Mouse (Mus musculus) embryonic facial prominence, embryonic 10.5 days (tissue): ENCODE data around the gene Pla2g4c. TPM values are rescaled to one million over a fixed set of nuclear protein-coding genes. Genes with fewer than 3 reads are reported as not detected.
A peak's percentile ranks its signal among the peaks of the same experiment; 100 is the strongest.
"Not testable (repeated sequence)": the region's sequence is repeated elsewhere in the genome, so short reads cannot be mapped to it uniquely, and the experiment has no call there.

Experiments used
- DNase-seq: peaks from one replicate; pipeline ENCODE4 v3.0.0-alpha.2; 2017; ENCODE audit warnings: low spot score
- H3K27ac ChIP-seq: fragments of 300-500 bp; sonication (generic); replicated peaks from 2 replicates; pipeline ENCODE4 v1.5.1; 2016; ENCODE audit warnings: mild to moderate bottlenecking
- H3K27me3 ChIP-seq: fragments of 300-500 bp; sonication (generic); replicated peaks from 2 replicates; pipeline ENCODE4 v1.6.1; 2016; ENCODE audit warnings: low read depth, mild to moderate bottlenecking; ENCODE audit not compliant: poor library complexity, severe bottlenecking
- H3K36me3 ChIP-seq: fragments of 300-500 bp; sonication (generic); replicated peaks from 2 replicates; pipeline ENCODE4 v1.6.1; 2016; ENCODE audit warnings: mild to moderate bottlenecking, moderate library complexity
- H3K4me1 ChIP-seq: fragments of 300-500 bp; sonication (generic); 2 replicates; pipeline ENCODE4 v1.6.1; 2016
- H3K4me3 ChIP-seq: fragments of 300-500 bp; sonication (generic); 2 replicates; pipeline ENCODE4 v1.5.1; 2016; ENCODE audit warnings: mild to moderate bottlenecking, moderate library complexity
- H3K9me3 ChIP-seq: fragments of 300-500 bp; sonication (generic); 2 replicates; pipeline ENCODE4 v1.6.1; 2016; ENCODE audit warnings: mild to moderate bottlenecking
- WGBS: fragments of 180-500 bp; shearing (Covaris S2); methylation state at CpG from one replicate; pipeline ENCODE4 v1.1.7; 2016; 5-methylcytosine and 5-hydroxymethylcytosine counted together
- polyA plus RNA-seq: library from polyadenylated mRNA; unstranded; fragments of >200 nt; fragmentation: Nextera tagmentation; extraction: Ambion mirVana; gene quantifications from 2 replicates; pipeline ENCODE4 v1.2.1, GENCODE M21; 2016

Gene Pla2g4c
- 1.8 and 1.9 TPM in 2 replicates for polyA plus RNA-seq

DNA sequence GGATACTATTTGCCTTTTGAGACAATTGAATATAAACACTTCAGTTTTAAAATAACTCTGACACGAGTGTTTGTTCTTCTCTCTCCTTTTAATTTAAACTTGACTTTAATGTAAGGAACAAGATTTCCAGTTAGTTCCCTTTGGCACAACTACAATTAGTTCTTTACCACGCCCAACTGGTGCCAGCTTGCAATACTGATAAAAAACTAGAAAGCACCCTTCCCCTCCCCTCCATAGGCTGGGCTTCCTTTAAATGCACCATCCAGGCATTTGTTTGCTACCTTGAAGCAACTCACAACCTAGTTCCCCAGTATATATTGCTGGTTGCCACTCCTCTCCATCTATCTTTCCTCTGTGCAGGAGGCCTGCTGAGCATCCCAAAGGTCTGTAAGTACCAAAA, at the start of gene Pla2g4c:
Pla2g4c (plus strand) TSS at position 340 of the 400 bp plus-strand sequence.
- Histone ChIP-seq H3K27me3 (no peaks in the 10 kb centered on the region), H3K4me1 (no peaks in the 10 kb centered on the region), H3K9me3 (no peaks in the 10 kb centered on the region), H3K36me3 (0 out of 2 replicates have a peak, but pooled peaks cover 16% of the 10 kb centered on the region), H3K27ac (no peak within 1 kb of the TSS), H3K4me3 (no peak within 1 kb of the TSS)
- DNase-seq, result no peak
- 91% methylated on average over 2 of the region's 2 CpGs for WGBS

DNA sequence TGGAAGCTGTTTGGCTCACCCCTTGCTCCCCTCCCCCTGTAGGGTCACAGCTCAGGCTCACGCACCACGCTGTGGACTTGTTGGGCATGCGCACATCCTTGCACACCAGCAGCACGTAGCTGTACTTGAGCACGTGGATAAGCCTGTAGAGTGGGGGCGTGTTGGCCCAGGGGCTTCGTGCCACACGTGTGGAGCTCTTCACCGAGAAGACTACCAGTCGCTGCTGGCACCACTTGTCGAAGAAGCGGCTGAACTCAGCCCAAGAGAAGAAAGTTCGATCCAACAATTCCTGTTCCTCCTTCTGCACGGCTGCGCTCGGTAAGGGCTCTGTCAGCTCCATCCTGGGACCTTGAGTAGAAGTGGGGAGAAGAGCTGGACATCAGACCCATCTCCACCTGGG, 47.4 kb upstream of the Pla2g4c start, which contains the start of gene Lig1:
Lig1 (plus strand) TSS at position 203 of the 400 bp plus-strand sequence.
- 0 out of 2 replicates have a peak, but pooled peaks cover 4% of the 10 kb centered on the region for H3K9me3 ChIP-seq
- peaks cover 7% of the 10 kb centered on the region for H3K4me1 ChIP-seq
- peaks cover 65% of the 10 kb centered on the region for H3K36me3 ChIP-seq
- 97% methylated on average over 16 of the region's 16 CpGs for WGBS
- H3K27me3 ChIP-seq, result no peaks in the 10 kb centered on the region
- H3K4me3 ChIP-seq, result peak within 1 kb of the TSS; percentile 77
- H3K27ac ChIP-seq, result peak within 1 kb of the TSS; percentile 96
- no peak for DNase-seq

DNA sequence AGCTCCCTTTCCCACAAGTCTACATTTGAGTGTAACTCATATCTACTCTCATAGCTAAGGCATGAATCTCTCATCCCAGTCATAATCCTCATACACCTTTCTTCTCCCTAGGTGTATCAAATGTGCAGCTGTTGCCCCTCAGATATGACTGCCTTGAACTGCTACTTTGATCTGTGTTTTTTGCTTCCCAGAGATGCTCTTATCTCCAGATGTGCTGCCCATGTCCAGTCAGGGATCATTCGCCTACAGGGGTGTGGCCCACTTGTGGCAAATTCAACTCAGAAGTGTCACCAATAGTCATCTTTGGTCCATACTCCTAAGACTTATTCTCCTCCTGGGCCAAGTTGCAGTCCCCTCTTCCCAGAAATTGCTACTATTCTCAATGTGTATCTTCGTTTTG, 46.6 kb upstream of the Pla2g4c start:
- DNase-seq, result no peak
- H3K4me1 ChIP-seq, result peaks cover 7% of the 10 kb centered on the region
- peak overlapping the region; percentile 77 for H3K4me3 ChIP-seq
- peaks cover 72% of the 10 kb centered on the region for H3K36me3 ChIP-seq
- H3K27ac ChIP-seq, result peak overlapping the region; percentile 96
- WGBS, result 32% methylated on average over 2 of the region's 2 CpGs
- H3K9me3 ChIP-seq, result 0 out of 2 replicates have a peak, but pooled peaks cover 4% of the 10 kb centered on the region
- no peaks in the 10 kb centered on the region for H3K27me3 ChIP-seq

DNA sequence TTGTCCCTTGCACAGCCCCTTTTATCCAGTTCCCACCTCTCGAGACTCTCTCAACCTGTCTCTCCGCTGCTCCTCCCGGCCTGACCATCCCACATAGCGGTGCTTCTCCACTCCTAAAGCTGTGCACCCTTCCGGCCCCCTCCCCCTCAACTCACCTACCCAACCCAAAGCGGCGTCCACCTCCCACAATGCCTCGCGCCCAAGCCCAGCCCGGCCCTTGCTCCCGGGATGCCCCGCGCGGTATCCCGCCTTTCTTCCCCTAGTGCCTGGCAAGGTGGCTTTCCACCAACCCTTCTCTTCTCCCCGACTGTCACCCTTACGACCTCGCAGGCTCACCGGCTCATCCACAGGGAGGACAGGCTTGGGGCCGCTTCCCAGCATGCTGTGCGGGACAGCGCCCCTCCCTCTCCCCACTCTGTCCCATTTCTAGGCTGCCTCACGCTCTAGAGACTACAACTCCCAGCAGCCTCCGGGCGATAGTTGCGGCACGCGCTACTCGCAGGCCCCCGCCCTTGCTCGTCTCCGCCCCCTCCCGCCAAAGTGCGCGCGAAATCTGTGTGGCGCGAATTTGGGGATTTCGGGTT, 46.1 kb upstream of the Pla2g4c start, which contains the start of gene Zswim9:
Zswim9 (minus strand) TSS at position 414 of the 584 bp plus-strand sequence.
- WGBS, result under 1% methylated on average over 39 of the region's 39 CpGs
- Histone ChIP-seq H3K27ac (peak within 1 kb of the TSS; percentile 96), H3K4me1 (peaks cover 7% of the 10 kb centered on the region)

DNA sequence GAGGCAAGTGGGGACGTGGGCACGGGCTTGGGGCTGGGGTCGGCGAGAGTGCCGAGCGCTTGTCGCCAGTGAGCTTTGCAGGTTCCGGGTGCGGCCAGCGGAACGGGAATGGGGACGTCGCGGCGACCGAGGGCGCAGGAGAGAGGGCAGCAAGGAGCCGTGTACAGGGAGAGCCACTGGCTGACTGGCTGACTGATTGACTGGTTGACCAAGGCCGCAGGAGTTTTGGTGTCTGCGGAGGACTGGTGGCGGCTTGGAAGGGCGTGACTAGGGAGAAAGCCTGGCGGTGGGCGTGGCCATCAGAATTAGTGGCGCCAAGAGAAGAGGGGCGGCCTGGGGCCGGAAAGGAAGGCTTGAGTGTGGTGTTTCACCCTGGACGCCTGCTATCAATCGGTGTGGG, 45.5 kb upstream of the Pla2g4c start:
- Histone ChIP-seq H3K4me3 (peak overlapping the region; percentile 77), H3K27ac (peak overlapping the region; percentile 96), H3K36me3 (peaks cover 75% of the 10 kb centered on the region)
- H3K4me1 ChIP-seq, H3K9me3 ChIP-seq, H3K27me3 ChIP-seq: not testable (repeated sequence)
- DNase-seq, result peak; percentile 13
- WGBS, result under 1% methylated on average over 17 of the region's 29 CpGs

More for the DNA sequence above, 46.1 kb upstream of the Pla2g4c start, which contains the start of gene Zswim9:
- Histone ChIP-seq H3K36me3 (peaks cover 75% of the 10 kb centered on the region), H3K9me3 (0 out of 2 replicates have a peak, but pooled peaks cover 4% of the 10 kb centered on the region), H3K27me3 (no peaks in the 10 kb centered on the region), H3K4me3 (peak within 1 kb of the TSS; percentile 77)
- DNase-seq, result peak; percentile 94

DNA sequence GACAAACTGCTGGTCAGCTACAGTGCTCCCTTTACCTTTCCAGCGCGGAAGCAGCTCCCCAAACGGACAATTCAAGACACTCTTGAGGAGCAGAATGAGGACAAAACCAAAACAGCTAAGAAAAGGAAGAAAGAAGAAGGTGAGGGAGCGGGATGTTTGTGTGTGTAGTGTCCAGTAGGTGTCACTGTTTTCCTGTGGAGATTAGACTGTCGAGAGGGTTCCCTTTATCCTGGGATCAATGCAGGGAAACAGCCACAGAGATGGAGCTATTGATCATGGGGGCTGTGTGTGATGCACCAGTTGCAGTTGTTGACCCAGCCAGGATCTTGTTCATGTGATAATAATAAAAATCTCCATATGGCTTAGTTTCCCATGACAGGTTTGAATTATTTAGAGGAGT, 35.8 kb upstream of the Pla2g4c start:
- DNase-seq, result no peak
- peaks cover 100% of the 10 kb centered on the region for H3K36me3 ChIP-seq
- H3K4me3 ChIP-seq, result no peak overlapping the region
- H3K27me3 ChIP-seq, result no peaks in the 10 kb centered on the region
- H3K9me3 ChIP-seq, result no peaks in the 10 kb centered on the region
- H3K4me1 ChIP-seq, result no peaks in the 10 kb centered on the region
- no peak overlapping the region for H3K27ac ChIP-seq
- WGBS, result 55% methylated on average over 5 of the region's 5 CpGs

DNA sequence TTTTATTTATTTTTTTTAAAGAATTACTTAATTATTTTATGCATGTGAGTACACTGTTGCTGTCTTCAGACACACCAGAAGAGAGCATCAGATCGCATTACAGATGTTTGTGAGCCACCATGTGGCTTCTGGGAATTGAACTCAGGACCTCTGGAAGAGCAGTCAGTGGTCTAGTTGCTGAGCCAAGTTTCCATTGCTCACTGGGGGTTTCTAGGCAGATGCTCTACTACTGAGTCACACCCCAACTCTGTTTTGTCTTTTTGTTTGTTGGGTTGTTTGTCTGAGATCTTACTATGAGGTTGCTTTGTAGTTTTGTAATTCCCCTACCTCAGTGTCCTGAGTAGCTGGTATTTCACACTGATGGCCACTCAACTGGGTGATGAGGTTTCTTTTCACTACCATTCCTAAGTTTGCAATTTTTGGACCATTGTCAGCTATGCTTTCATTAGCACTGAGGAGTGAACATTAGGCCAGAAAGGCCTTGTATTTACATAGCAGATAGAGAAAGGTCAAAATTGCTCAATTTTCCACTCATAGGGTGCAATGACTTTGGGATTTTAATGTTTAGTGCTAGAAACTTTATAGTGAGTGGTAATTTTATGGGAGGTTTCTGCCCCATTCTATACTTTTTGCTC, 34.3 kb upstream of the Pla2g4c start:
- no peaks in the 10 kb centered on the region for H3K9me3 ChIP-seq
- peaks cover 100% of the 10 kb centered on the region for H3K36me3 ChIP-seq
- no peak overlapping the region for H3K4me3 ChIP-seq
- no peak overlapping the region for H3K27ac ChIP-seq
- no peak for DNase-seq
- H3K4me1 ChIP-seq, result no peaks in the 10 kb centered on the region
- H3K27me3 ChIP-seq, result no peaks in the 10 kb centered on the region
- WGBS, result 88% methylated on average over 1 of the region's 1 CpGs

DNA sequence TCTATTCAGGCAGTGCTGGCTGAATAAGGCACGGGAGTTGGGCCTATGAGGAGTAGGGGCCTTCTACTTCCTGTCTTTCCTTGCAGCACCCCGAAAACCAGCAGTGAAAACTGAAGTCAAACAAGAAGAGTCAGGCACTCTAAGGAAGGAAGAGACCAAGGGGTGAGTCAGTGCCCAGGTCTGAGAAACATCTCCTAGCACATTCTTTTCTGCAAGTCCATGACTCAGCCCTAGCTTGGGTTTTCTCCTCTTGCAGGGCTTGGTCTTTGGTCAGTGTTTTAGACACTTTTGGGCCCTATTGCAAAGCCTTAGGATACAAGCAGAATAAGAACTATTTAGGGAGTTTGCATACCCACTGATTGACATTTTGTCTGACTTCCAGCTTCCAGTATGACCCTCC, 33.1 kb upstream of the Pla2g4c start:
- 85% methylated on average over 2 of the region's 2 CpGs for WGBS

DNA sequence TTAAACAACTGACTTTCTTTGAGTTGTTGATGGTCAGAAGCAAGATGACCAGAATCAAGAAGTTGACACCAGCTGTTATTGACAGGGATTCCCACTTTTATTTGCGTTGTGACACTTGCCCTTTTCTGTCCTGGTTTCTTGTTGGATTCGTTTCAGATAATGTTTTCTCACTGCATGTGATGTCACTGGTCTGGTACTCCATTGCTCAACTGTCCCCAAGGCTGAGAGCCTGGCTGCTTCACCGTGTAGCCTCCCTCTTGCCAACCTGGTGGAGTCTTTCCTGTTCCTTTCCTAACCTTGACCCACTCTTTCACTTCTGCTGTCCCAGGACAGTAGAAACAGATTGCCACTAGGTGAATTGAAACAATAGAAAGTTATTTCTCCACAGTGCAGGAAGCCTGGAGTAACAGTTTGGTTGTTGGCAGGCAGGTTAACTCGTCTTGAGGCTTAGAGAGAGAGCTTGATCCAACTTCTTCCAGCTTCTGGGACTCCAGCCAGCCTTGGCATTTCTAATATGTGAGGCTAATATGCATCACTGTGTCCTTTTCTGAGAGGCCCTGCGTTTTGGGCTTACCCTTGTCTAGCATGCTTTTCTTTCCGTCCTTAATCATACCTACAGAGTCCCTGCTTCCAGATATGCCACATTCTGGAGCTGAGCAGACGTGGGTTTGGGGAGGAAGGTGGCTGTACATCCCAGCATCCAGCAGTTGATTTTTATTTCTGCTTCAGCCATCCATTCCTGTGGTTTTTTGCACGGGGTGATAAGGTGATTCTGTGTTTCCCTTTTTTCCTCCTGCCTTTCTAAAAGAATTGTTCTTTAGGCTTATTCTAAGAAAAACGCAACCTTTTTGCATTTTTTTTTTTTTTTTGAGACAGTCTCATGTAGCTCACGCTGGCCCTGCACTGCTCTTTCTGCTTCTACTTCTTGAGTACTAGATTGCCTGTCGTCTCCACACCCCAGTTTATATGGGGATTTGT, 30.3 kb upstream of the Pla2g4c start:
- H3K27ac ChIP-seq, result no peak overlapping the region
- DNase-seq, result no peak
- H3K4me1 ChIP-seq, result no peaks in the 10 kb centered on the region
- peaks cover 100% of the 10 kb centered on the region for H3K36me3 ChIP-seq
- H3K4me3 ChIP-seq, result no peak overlapping the region
- H3K27me3 ChIP-seq, result no peaks in the 10 kb centered on the region
- WGBS, result 91% methylated on average over 11 of the region's 11 CpGs
- H3K9me3 ChIP-seq, result no peaks in the 10 kb centered on the region

More for the DNA sequence above, 33.1 kb upstream of the Pla2g4c start:
- H3K36me3 ChIP-seq, result peaks cover 100% of the 10 kb centered on the region
- H3K27ac ChIP-seq, result no peak overlapping the region
- DNase-seq, result no peak
- no peaks in the 10 kb centered on the region for H3K9me3 ChIP-seq
- H3K27me3 ChIP-seq, result no peaks in the 10 kb centered on the region
- H3K4me3 ChIP-seq, result no peak overlapping the region
- no peaks in the 10 kb centered on the region for H3K4me1 ChIP-seq

DNA sequence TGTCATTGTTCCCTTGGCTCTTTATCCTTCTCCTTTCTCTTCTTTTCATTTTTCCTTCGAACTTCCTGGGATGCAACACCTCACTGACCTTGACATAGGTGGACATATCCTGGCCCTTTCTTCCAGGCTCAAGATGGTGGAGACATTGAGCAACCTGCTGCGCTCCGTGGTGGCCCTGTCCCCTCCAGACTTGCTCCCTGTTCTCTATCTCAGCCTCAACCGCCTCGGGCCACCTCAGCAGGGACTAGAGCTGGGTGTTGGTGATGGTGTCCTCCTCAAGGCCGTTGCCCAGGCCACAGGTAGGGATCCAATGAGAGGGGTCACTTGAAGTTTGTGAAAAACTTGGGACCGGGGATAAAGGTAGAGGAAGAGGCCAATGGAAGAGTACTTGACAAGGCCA, 29.2 kb upstream of the Pla2g4c start:
- H3K27me3 ChIP-seq, result no peaks in the 10 kb centered on the region
- H3K36me3 ChIP-seq, result peaks cover 100% of the 10 kb centered on the region
- no peaks in the 10 kb centered on the region for H3K4me1 ChIP-seq
- H3K4me3 ChIP-seq, result no peak overlapping the region
- DNase-seq, result no peak
- no peak overlapping the region for H3K27ac ChIP-seq
- no peaks in the 10 kb centered on the region for H3K9me3 ChIP-seq
- 94% methylated on average over 7 of the region's 7 CpGs for WGBS

DNA sequence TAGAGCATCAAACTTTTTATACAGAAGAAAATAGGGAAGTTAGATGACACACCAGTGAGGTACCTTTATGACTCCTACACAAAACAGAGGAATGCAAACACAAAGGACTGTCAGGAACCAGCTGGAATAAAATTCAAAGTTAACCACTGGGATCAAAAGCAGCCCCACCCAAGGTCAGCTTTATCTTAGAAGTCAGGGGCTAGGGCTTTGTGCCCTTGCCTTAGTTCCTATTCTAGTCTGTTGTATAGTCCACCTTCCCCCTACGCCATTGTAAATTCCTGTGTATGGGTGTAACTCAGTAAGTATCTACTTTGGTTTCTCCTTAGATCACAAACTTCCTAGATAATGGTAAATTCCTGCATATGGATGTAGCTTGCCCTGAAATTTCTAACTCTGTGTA, 26.8 kb upstream of the Pla2g4c start:
- H3K36me3 ChIP-seq, result peaks cover 100% of the 10 kb centered on the region
- no peak overlapping the region for H3K27ac ChIP-seq
- WGBS, result 93% methylated on average over 1 of the region's 1 CpGs
- no peak overlapping the region for H3K4me3 ChIP-seq
- DNase-seq, result no peak
- H3K9me3 ChIP-seq, result no peaks in the 10 kb centered on the region
- H3K27me3 ChIP-seq, result no peaks in the 10 kb centered on the region
- no peaks in the 10 kb centered on the region for H3K4me1 ChIP-seq

DNA sequence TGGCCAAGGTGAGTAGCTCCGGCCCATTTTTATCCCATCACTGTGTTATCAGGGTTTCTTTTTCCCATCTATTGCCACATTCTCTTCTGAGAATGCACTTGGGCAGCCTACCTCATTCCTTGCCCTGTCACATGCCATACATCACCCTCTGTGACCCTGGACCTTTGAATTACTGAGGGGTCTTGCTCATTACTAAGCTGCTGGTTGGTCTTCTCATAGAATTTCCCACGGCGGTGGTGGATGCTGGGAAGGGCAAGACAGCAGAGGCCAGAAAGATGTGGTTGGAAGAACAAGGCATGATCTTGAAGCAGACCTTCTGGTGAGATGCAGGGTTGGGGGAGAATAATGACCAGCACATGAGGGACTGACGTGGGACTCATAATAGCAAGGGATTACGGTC, 25.6 kb upstream of the Pla2g4c start:
- Histone ChIP-seq H3K27ac (no peak overlapping the region), H3K4me1 (no peaks in the 10 kb centered on the region), H3K27me3 (no peaks in the 10 kb centered on the region), H3K4me3 (no peak overlapping the region), H3K9me3 (no peaks in the 10 kb centered on the region), H3K36me3 (peaks cover 100% of the 10 kb centered on the region)
- DNase-seq, result no peak
- WGBS, result 92% methylated on average over 5 of the region's 5 CpGs
